Mouse (Mus musculus) c-Kit-positive CD71-positive TER-119-negative erythroid progenitor cells, embryonic 14.5 days (primary cell): ENCODE results near the gene Eps8l1.

ENCODE experiments used
- DNase-seq: peaks from one replicate; pipeline ENCODE4 v3.0.0-alpha.2; 2013; ENCODE audit warnings: low read depth

The Eps8l1 gene

GRCm38 (mm10) chr7:4478021-4478795, 17.7 kb downstream of the Eps8l1 start:
- DNase-seq, result no peak

GRCm38 (mm10) chr7:4478796-4479291, 18.4 kb downstream of the Eps8l1 start:
- DNase-seq, result no peak

GRCm38 (mm10) chr7:4479674-4480073, 19.2 kb downstream of the Eps8l1 start:
- no peak for DNase-seq

- DNase-seq, result no peak
These were observed 21.8 kb downstream of the Eps8l1 start for GRCm38 (mm10) chr7:4482281-4482680.

GRCm38 (mm10) chr7:4491308-4491707, 30.8 kb downstream of the Eps8l1 start:
- DNase-seq, result no peak

GRCm38 (mm10) chr7:4492284-4493224, 32.1 kb downstream of the Eps8l1 start:
- no peak for DNase-seq

GRCm38 (mm10) chr7:4493991-4494390, 33.5 kb downstream of the Eps8l1 start:
- DNase-seq, result no peak

GRCm38 (mm10) chr7:4496468-4496867, 36.0 kb downstream of the Eps8l1 start:
- no peak for DNase-seq

GRCm38 (mm10) chr7:4497271-4497903, 36.9 kb downstream of the Eps8l1 start:
- DNase-seq, result no peak

GRCm38 (mm10) chr7:4498251-4498650, 37.8 kb downstream of the Eps8l1 start:
- DNase-seq, result no peak

GRCm38 (mm10) chr7:4499034-4499433, 38.6 kb downstream of the Eps8l1 start:
- no peak for DNase-seq

- DNase-seq, result no peak
These were observed 40.5 kb downstream of the Eps8l1 start for GRCm38 (mm10) chr7:4500892-4501471.

- DNase-seq, result peak; percentile 81
These were observed 41.3 kb downstream of the Eps8l1 start, which contains the start of gene Ppp1r12c for GRCm38 (mm10) chr7:4501558-4502397. Gene Ppp1r12c (minus strand): TSS chr7:4501680.

GRCm38 (mm10) chr7:4502421-4503090, 42.1 kb downstream of the Eps8l1 start:
- DNase-seq, result peak; percentile 72

- no peak for DNase-seq
These were observed 42.6 kb downstream of the Eps8l1 start for GRCm38 (mm10) chr7:4503100-4503499.

GRCm38 (mm10) chr7:4503858-4504257, 43.4 kb downstream of the Eps8l1 start:
- DNase-seq, result no peak

- DNase-seq, result no peak
These were observed 44.4 kb downstream of the Eps8l1 start for GRCm38 (mm10) chr7:4504646-4505435.

- DNase-seq, result no peak
These were observed 46.7 kb downstream of the Eps8l1 start for GRCm38 (mm10) chr7:4507220-4507619.

- DNase-seq, result no peak
These were observed 47.7 kb downstream of the Eps8l1 start for GRCm38 (mm10) chr7:4508062-4508738.
